Mouse (Mus musculus): ENCODE results near the gene Frrs1.

GRCm38 (mm10) chr3:116882221-116882960 lies 23.1 kb downstream of the Frrs1 start:
- TF ChIP-seq CTCF (IDR thresholded peaks at IDR 0.05; ENCODE audit: low read depth, low read length) (no peak), POLR2A (IDR thresholded peaks at IDR 0.05; ENCODE audit: borderline replicate concordance, low read depth, low read length) (no peak)
